Mouse (Mus musculus) liver, postnatal 0 days (tissue): Measurements from ENCODE around the gene Fads1. TPM values are rescaled to one million over a fixed set of nuclear protein-coding genes. Genes with fewer than 3 reads are reported as not detected.
A peak's percentile ranks its signal among the peaks of the same experiment; 100 is the strongest.

Experiments
- ATAC-seq: fragments of 200-750 bp; cut with Nextera tagmentation; 2 replicates; pipeline ENCODE4 v1.8.0; 2017; ENCODE audit warnings: mild to moderate bottlenecking, moderate library complexity
- DNase-seq: peaks from one replicate; pipeline ENCODE4 v3.0.0-alpha.2; 2016
- H3K27ac ChIP-seq: fragments of 300-500 bp; sonication (generic); 2 replicates; pipeline ENCODE4 v1.5.1; 2014; ENCODE audit warnings: antibody characterized with exemption, moderate library complexity, mild to moderate bottlenecking, low read depth
- H3K27me3 ChIP-seq: fragments of 300-500 bp; sonication (generic); 2 replicates; pipeline ENCODE4 v1.6.1; 2014; ENCODE audit warnings: low read length, control low read depth, mixed read lengths; ENCODE audit not compliant: insufficient read depth
- H3K36me3 ChIP-seq: fragments of 300-500 bp; sonication (generic); replicated peaks from 2 replicates; pipeline ENCODE4 v1.6.1; 2014; ENCODE audit warnings: mild to moderate bottlenecking, control low read depth, low read length, moderate library complexity, mixed read lengths; ENCODE audit not compliant: insufficient read depth
- H3K4me1 ChIP-seq: fragments of 300-500 bp; sonication (generic); 2 replicates; pipeline ENCODE4 v1.6.1; 2014; ENCODE audit warnings: antibody characterized with exemption, mild to moderate bottlenecking, control low read depth; ENCODE audit not compliant: insufficient read depth
- H3K4me2 ChIP-seq: fragments of 300-500 bp; sonication (generic); 2 replicates; pipeline ENCODE4 v1.6.1; 2014; ENCODE audit warnings: low read depth, mild to moderate bottlenecking, low read length, moderate library complexity, mixed read lengths
- H3K4me3 ChIP-seq: fragments of 300-500 bp; sonication (generic); 2 replicates; pipeline ENCODE4 v1.5.1; 2014; ENCODE audit warnings: low read depth, low read length
- H3K9ac ChIP-seq: fragments of 300-500 bp; sonication (generic); replicated peaks from 2 replicates; pipeline ENCODE4 v1.6.1; 2014; ENCODE audit warnings: mild to moderate bottlenecking, moderate library complexity
- H3K9me3 ChIP-seq: fragments of 300-500 bp; sonication (generic); 2 replicates; pipeline ENCODE4 v1.6.1; 2016; ENCODE audit warnings: mild to moderate bottlenecking, control low read depth, low read length, mixed read lengths
- CTCF ChIP-seq: sonication (generic); IDR thresholded peaks from 2 replicates; pipeline ENCODE4 v1.5.1; 2016; ENCODE audit warnings: antibody characterized with exemption, low read depth
- EP300 ChIP-seq: IDR thresholded peaks from 2 replicates; pipeline ENCODE4 v1.6.1; 2016; ENCODE audit warnings: antibody characterized with exemption, low read depth, mild to moderate bottlenecking
- WGBS: fragments of 180-500 bp; shearing (Covaris S2); extraction: QIAGEN DNeasy Blood & Tissue Kit; methylation state at CpG from one replicate; pipeline ENCODE4 v1.1.7; 2014; ENCODE audit not compliant: insufficient replicate concordance; 5-methylcytosine and 5-hydroxymethylcytosine counted together
- polyA plus RNA-seq: library from polyadenylated mRNA; unstranded; fragments of >200 nt; fragmentation: Nextera tagmentation; extraction: Ambion mirVana; gene quantifications from 2 replicates; pipeline ENCODE4 v1.2.1, GENCODE M21; 2015

Gene Fads1
- polyA plus RNA-seq, 1 experiment from 2014 or later: 97.1 TPM

GRCm38 (mm10) chr19:10189940-10190339 lies 7.3 kb downstream of the Fads1 start:
- Histone ChIP-seq H3K9ac (no peak overlapping the region), H3K36me3 (peaks cover 81% of the 10 kb centered on the region), H3K27me3 (no peaks in the 10 kb centered on the region), H3K27ac (no peak overlapping the region), H3K9me3 (no peaks in the 10 kb centered on the region), H3K4me3 (no peak overlapping the region), H3K4me1 (peaks cover 22% of the 10 kb centered on the region), H3K4me2 (no peak overlapping the region)
- ATAC-seq: no peak
- DNase-seq: no peak
- WGBS: 84% methylated on average over 8 of the region's 8 CpGs
- TF ChIP-seq EP300 (no peak), CTCF (no peak)

DNA sequence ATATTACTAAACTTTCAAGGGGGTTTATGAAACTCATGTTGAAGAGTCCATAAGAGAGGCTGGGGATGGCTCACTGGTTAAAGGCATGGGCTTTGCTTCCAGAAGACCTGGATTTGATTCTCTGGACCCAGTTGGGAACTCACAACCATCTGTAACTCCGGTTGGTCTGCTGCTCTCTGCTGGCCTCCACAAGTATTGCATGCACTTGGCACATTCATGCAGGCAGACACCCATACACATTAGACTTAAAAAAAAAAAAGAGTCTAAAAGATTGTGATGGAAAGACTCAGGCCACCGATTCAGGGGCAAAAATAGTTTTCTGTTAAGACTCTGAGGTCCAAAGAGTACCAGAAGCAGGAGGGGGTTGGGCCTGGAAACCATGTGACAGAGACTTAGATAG lies 8.1 kb downstream of the Fads1 start:
- Histone ChIP-seq H3K4me1 (peaks cover 22% of the 10 kb centered on the region), H3K27ac (peak overlapping the region; percentile 49; the same call in 1 of the 2 replicates), H3K9me3 (no peaks in the 10 kb centered on the region), H3K36me3 (peaks cover 79% of the 10 kb centered on the region), H3K4me3 (no peak overlapping the region), H3K9ac (no peak overlapping the region), H3K27me3 (no peaks in the 10 kb centered on the region), H3K4me2 (no peak overlapping the region)
- TF ChIP-seq EP300 (no peak), CTCF (peak; percentile 87)
- 36% methylated on average over 2 of the region's 2 CpGs for WGBS
- DNase-seq: peak; percentile 85
- peak; percentile 58 for ATAC-seq

GRCm38 (mm10) chr19:10191326-10191725 lies 8.6 kb downstream of the Fads1 start:
- H3K4me3 ChIP-seq: no peak overlapping the region
- ATAC-seq (peak; percentile 35), DNase-seq (peak; percentile 64)
- no peaks in the 10 kb centered on the region for H3K27me3 ChIP-seq
- TF ChIP-seq EP300: no peak
- TF ChIP-seq CTCF: no peak
- peaks cover 22% of the 10 kb centered on the region for H3K4me1 ChIP-seq
- peaks cover 79% of the 10 kb centered on the region for H3K36me3 ChIP-seq
- peak overlapping the region; percentile 49; the same call in 1 of the 2 replicates for H3K27ac ChIP-seq
- WGBS: 44% methylated on average over 7 of the region's 7 CpGs
- no peak overlapping the region for H3K4me2 ChIP-seq
- H3K9ac ChIP-seq: no peak overlapping the region; the same call in 1 of the 2 replicates
- no peaks in the 10 kb centered on the region for H3K9me3 ChIP-seq

DNA sequence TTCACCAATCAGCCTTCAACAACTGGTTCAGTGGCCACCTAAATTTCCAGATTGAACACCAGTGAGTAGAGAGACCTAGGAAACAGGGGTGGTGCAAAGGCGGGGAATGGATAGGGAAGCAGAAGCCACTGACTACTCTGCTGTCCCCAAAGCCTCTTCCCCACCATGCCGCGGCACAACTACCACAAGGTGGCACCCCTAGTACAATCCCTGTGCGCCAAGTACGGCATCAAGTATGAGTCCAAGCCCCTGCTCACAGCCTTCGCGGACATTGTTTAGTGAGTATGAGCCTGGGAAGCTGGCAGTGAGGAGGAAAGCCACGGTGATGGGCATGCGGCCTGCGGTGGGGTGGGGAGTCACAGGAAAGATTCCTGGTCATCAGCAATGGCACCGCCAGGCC lies 11.6 kb downstream of the Fads1 start:
- H3K9ac ChIP-seq: no peak overlapping the region
- H3K4me3 ChIP-seq: no peak overlapping the region
- no peak overlapping the region for H3K4me2 ChIP-seq
- peaks cover 66% of the 10 kb centered on the region for H3K36me3 ChIP-seq
- no peaks in the 10 kb centered on the region for H3K27me3 ChIP-seq
- ATAC-seq (no peak), DNase-seq (no peak)
- WGBS: 87% methylated on average over 11 of the region's 11 CpGs
- no peak overlapping the region for H3K27ac ChIP-seq
- no peaks in the 10 kb centered on the region for H3K9me3 ChIP-seq
- no peak for TF ChIP-seq EP300
- peak; percentile 25 for TF ChIP-seq CTCF
- peaks cover 11% of the 10 kb centered on the region; the same call in 1 of the 2 replicates for H3K4me1 ChIP-seq

- H3K4me2 ChIP-seq: no peak overlapping the region
- 78% methylated on average over 5 of the region's 5 CpGs for WGBS
- DNase-seq (no peak), ATAC-seq (no peak)
- peaks cover 68% of the 10 kb centered on the region for H3K36me3 ChIP-seq
- H3K27ac ChIP-seq: no peak overlapping the region
- H3K4me3 ChIP-seq: no peak overlapping the region
- no peaks in the 10 kb centered on the region for H3K9me3 ChIP-seq
- H3K4me1 ChIP-seq: peaks cover 11% of the 10 kb centered on the region; the same call in 1 of the 2 replicates
- TF ChIP-seq EP300: no peak
- no peak for TF ChIP-seq CTCF
- no peaks in the 10 kb centered on the region for H3K27me3 ChIP-seq
- no peak overlapping the region for H3K9ac ChIP-seq
Observed at GRCm38 (mm10) chr19:10195252-10195651, 12.6 kb downstream of the Fads1 start.

DNA sequence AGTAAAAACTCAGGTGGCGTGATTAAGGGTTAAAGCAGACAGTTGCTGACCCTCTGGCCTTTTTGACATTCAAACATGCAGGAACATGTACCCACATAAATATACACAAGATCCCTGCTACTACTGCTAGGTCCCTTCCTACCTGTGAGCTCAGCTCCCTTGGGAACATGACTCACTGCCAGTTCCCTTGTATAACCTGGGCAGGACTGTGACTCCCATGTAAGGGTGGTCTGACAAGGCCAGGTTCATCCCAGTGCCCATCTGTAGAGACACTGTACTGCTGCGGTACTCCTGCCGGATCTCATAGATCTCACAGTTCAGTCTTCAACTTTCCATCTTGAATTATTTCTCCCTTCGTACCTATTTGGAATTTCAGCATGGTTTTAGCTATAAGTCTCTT lies 14.4 kb downstream of the Fads1 start:
- Histone ChIP-seq H3K9me3 (no peaks in the 10 kb centered on the region), H3K36me3 (peaks cover 74% of the 10 kb centered on the region), H3K27me3 (no peaks in the 10 kb centered on the region), H3K9ac (no peak overlapping the region), H3K27ac (no peak overlapping the region), H3K4me2 (no peak overlapping the region), H3K4me3 (no peak overlapping the region), H3K4me1 (0 out of 2 replicates have a peak, but pooled peaks cover 4% of the 10 kb centered on the region)
- no peak for DNase-seq
- WGBS: 91% methylated on average over 4 of the region's 4 CpGs
- TF ChIP-seq CTCF: no peak
- TF ChIP-seq EP300: no peak
- no peak for ATAC-seq

DNA sequence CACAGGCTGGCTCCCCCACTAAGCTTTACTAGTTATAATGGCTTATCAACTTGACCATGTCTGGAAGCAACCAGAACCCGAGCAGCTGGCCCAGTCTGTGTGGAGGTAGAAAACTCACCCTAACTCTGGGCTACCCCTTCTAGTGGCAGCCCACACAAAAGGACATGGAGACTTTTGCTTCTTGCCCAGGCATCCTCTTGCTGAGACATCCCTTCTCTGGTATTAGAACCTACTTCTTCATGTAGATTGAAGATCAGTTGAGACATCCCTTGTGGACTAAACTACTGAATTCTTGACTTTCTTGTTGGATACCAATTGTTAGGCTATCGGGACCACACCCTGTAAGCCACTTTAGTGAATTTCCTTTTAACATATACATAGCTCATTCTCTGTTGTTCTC lies 15.6 kb downstream of the Fads1 start:
- DNase-seq (no peak), ATAC-seq (no peak)
- H3K9me3 ChIP-seq: no peaks in the 10 kb centered on the region
- no peaks in the 10 kb centered on the region for H3K27me3 ChIP-seq
- no peak for TF ChIP-seq EP300
- no peak for TF ChIP-seq CTCF
- H3K4me2 ChIP-seq: no peak overlapping the region
- H3K27ac ChIP-seq: no peak overlapping the region
- 79% methylated on average over 2 of the region's 2 CpGs for WGBS
- no peak overlapping the region for H3K9ac ChIP-seq
- H3K4me3 ChIP-seq: no peak overlapping the region
- peaks cover 8% of the 10 kb centered on the region for H3K4me1 ChIP-seq
- H3K36me3 ChIP-seq: peaks cover 63% of the 10 kb centered on the region
